Mouse (Mus musculus): ENCODE data around the gene Npy. TPM values are rescaled to one million over a fixed set of nuclear protein-coding genes. Genes with fewer than 3 reads are reported as not detected.

The Npy gene
- polyA plus RNA-seq (2017; shearing (Covaris generic)): not detected

GRCm38 (mm10) chr6:49821961-49822870, at the start of gene Npy:
Npy (plus strand) TSS chr6:49822710.

Data from CD4-positive, CD25-positive, alpha-beta regulatory T cell (primary cell).